Mouse (Mus musculus): ENCODE data around the gene 4930430A15Rik. TPM values are rescaled to one million over a fixed set of nuclear protein-coding genes. Genes with fewer than 3 reads are reported as not detected.

Gene 4930430A15Rik
- not detected in 2 replicates for polyA plus RNA-seq (2012; ENCODE audit: insufficient read depth, insufficient read length, missing spikeins)

DNA sequence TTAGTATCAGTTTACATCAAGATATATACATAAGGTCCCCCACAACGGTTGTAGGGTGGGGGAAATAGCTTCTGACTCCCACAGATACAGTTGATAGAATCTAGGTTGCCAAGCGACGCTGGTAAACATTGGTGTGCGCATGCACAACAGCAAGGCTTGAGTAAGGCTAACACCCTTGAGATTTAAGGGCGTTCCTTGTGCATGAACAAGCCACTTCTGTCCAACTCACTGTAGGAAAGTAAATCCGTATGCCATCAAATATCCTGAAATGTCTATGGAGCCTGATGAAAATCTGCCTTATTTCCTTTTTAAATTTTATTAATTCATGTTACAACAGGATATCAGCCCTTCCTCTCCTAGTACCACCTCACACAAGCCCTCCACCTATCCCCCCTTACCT is at the start of gene 4930430A15Rik:
TSS of gene 4930430A15Rik (minus strand) at position 101 of the 400 bp plus-strand sequence.
- TF ChIP-seq CTCF (IDR thresholded peaks at IDR 0.05; ENCODE audit: low read depth, low read length) (no peak), POLR2A (IDR thresholded peaks at IDR 0.05; ENCODE audit: borderline replicate concordance, low read depth, low read length) (no peak)
- Histone ChIP-seq H3K4me1 (ENCODE audit: control insufficient read depth, insufficient read depth, low read length) (no peaks in the 10 kb centered on the region), H3K27ac (ENCODE audit: insufficient read depth, low read depth, low read length) (no peak within 1 kb of the TSS), H3K4me3 (ENCODE audit: insufficient read depth, low read length) (no peak within 1 kb of the TSS)

DNA sequence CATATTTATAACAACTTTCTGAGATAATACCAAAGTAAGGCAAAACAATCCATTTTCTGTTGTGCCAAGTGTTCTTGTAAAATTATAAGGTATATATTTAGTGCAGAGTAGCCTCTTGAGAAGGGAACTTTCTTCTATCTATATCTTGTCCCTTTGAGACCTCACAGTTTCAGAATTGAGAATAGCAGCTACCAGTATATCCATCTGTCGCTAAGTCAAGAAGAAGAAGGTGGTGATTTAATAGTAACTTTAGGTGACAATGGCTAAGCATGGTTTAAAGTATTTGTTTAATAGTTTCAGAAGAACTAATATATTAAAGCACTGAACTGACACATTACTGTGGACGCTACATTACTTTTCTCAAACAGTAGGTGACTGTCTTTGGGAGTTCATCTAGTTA is 44.6 kb upstream of the 4930430A15Rik start, which contains the start of gene Olfr1277:
TSS of gene Olfr1277 (minus strand) at position 101 of the 400 bp plus-strand sequence.
- Histone ChIP-seq H3K4me1 (ENCODE audit: control insufficient read depth, insufficient read depth, low read length) (no peaks in the 10 kb centered on the region), H3K4me3 (ENCODE audit: insufficient read depth, low read length) (no peak within 1 kb of the TSS), H3K27ac (ENCODE audit: insufficient read depth, low read depth, low read length) (no peak within 1 kb of the TSS)
- TF ChIP-seq CTCF (IDR thresholded peaks at IDR 0.05; ENCODE audit: low read depth, low read length): no peak
- TF ChIP-seq POLR2A (IDR thresholded peaks at IDR 0.05; ENCODE audit: borderline replicate concordance, low read depth, low read length): no peak

DNA sequence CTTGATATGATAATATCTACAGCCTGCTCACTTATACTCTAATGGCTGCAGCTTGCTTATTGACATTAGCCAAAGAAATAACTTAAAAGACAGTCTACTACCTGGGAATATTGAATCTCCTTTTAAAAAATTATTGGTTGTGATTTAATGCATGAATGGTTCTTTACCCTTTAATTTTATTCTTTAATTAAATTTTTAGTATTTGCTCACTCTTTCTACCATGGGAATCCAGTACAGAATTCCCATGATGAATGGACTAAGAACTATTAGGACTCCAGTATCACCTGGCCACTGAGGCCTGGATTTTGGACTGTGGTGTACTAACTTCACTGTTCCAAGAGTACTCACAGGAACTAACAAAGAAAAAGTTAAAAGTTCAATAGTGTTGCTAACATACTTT is 24.8 kb upstream of the 4930430A15Rik start, which contains the start of gene Olfr1276:
TSS of gene Olfr1276 (plus strand) at position 301 of the 400 bp plus-strand sequence.
- no peak within 1 kb of the TSS for H3K27ac ChIP-seq (ENCODE audit: insufficient read depth, low read depth, low read length)
- no peaks in the 10 kb centered on the region for H3K4me1 ChIP-seq (ENCODE audit: control insufficient read depth, insufficient read depth, low read length)
- H3K4me3 ChIP-seq (ENCODE audit: insufficient read depth, low read length): no peak within 1 kb of the TSS
- TF ChIP-seq CTCF (IDR thresholded peaks at IDR 0.05; ENCODE audit: low read depth, low read length) (no peak), POLR2A (IDR thresholded peaks at IDR 0.05; ENCODE audit: borderline replicate concordance, low read depth, low read length) (no peak)

DNA sequence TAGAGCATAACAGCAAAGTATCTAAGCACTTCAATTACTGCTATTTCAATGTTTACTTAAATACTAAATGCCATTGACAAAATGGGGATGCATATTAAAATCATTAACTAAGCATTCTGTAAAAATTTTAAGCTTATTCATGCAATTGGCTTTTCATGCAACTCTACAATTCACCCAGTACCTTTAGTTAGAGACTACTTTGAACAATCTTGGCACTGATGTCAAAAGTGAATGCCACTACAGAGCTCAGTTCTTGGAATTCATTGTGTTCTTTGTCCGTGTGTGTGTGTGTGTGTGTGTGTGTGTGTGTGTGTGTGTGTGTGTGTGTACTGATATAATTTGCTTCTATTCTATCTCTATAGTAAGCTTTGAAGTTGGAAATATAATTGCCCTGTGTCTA is 5.8 kb upstream of the 4930430A15Rik start, which contains the start of gene Olfr1275:
TSS of gene Olfr1275 (minus strand) at position 101 of the 400 bp plus-strand sequence.
- TF ChIP-seq POLR2A (IDR thresholded peaks at IDR 0.05; ENCODE audit: borderline replicate concordance, low read depth, low read length) (no peak), CTCF (IDR thresholded peaks at IDR 0.05; ENCODE audit: low read depth, low read length) (no peak)
- Histone ChIP-seq H3K4me3 (ENCODE audit: insufficient read depth, low read length) (no peak within 1 kb of the TSS), H3K27ac (ENCODE audit: insufficient read depth, low read depth, low read length) (no peak within 1 kb of the TSS), H3K4me1 (ENCODE audit: control insufficient read depth, insufficient read depth, low read length) (no peaks in the 10 kb centered on the region)

DNA sequence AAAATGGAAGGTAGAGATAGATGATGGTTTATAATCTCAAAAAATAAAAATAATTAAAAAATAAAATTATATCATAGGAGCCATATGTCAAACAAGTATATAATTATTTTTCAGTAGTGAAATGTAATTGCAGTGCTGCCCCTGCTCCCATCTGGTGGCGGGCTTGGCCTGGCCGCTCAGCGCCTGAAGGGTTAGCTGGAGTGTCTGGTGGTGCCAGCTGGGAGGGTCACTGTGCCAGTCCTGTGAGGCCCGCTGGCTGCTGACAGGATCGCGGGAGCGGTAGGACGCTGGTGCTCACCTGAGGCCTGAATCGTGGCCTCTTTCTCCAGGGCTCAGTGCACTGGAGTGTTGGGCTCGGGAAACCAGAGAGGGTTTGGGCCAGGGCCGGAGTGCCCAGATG is 47.3 kb downstream of the 4930430A15Rik start:
- H3K4me1 ChIP-seq (ENCODE audit: control insufficient read depth, insufficient read depth, low read length): no peaks in the 10 kb centered on the region
- H3K4me3 ChIP-seq (ENCODE audit: insufficient read depth, low read length): no peak overlapping the region
- no peak for TF ChIP-seq POLR2A (IDR thresholded peaks at IDR 0.05; ENCODE audit: borderline replicate concordance, low read depth, low read length)
- TF ChIP-seq CTCF (IDR thresholded peaks at IDR 0.05; ENCODE audit: low read depth, low read length): no peak
- H3K27ac ChIP-seq (ENCODE audit: insufficient read depth, low read depth, low read length): no peak overlapping the region

DNA sequence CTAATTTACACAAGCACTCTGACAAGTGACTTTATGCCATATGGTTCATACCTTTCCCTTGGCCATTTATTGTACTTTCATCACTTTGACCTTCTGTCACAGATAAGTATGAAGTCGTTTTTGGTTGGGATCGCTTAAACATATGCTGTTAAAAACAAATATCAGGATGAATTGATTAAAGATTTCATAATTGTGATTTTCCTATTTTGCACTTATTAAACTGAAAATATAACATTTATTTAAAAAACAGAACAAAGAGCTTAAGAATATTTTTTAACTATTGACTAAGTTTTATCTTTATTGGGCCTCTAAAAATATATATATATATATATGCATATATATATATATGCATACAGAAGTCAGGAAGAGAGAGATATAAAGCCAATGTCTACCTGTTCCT is 76.6 kb downstream of the 4930430A15Rik start, which contains the start of gene Gm15130:
TSS of gene Gm15130 (minus strand) at position 101 of the 400 bp plus-strand sequence.
- TF ChIP-seq POLR2A (IDR thresholded peaks at IDR 0.05; ENCODE audit: borderline replicate concordance, low read depth, low read length): no peak
- TF ChIP-seq CTCF (IDR thresholded peaks at IDR 0.05; ENCODE audit: low read depth, low read length): no peak
- Histone ChIP-seq H3K27ac (ENCODE audit: insufficient read depth, low read depth, low read length) (no peak within 1 kb of the TSS), H3K4me1 (ENCODE audit: control insufficient read depth, insufficient read depth, low read length) (no peaks in the 10 kb centered on the region), H3K4me3 (ENCODE audit: insufficient read depth, low read length) (no peak within 1 kb of the TSS)

DNA sequence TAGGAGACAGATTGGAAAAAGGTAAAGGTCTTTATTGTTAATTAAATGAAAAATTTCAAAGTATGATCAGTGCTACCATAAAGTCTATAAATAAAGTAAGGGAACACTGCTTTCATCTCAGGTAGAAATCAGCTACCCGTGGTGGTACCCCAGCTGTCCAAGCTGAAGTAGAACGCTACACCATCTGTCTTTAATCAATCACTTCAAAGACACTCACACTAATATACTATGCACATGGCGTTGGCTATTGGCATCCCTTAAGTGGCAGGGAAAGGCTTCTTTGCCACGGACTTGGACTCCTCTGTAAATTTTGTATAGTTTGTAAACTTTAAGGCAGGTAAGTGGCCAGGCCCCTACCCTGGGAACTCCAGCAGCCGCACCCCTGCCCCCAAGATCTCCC is 93.7 kb downstream of the 4930430A15Rik start:
- TF ChIP-seq POLR2A (IDR thresholded peaks at IDR 0.05; ENCODE audit: borderline replicate concordance, low read depth, low read length) (no peak), CTCF (IDR thresholded peaks at IDR 0.05; ENCODE audit: low read depth, low read length) (no peak)
- no peaks in the 10 kb centered on the region for H3K4me1 ChIP-seq (ENCODE audit: control insufficient read depth, insufficient read depth, low read length)
- H3K27ac ChIP-seq (ENCODE audit: insufficient read depth, low read depth, low read length): no peak overlapping the region
- H3K4me3 ChIP-seq (ENCODE audit: insufficient read depth, low read length): no peak overlapping the region

Other genes with a start within 250 kb of the 4930430A15Rik start
- gene Gm13941, start 123.6 kb downstream of the 4930430A15Rik start, polyA plus RNA-seq (2012; ENCODE audit: insufficient read depth, insufficient read length, missing spikeins): not detected in 2 replicates
- not detected in 2 replicates for gene Gm15130, start 76.7 kb downstream of the 4930430A15Rik start, polyA plus RNA-seq (2012; ENCODE audit: insufficient read depth, insufficient read length, missing spikeins)
- not detected in 2 replicates for gene Olfr1275, start 5.7 kb upstream of the 4930430A15Rik start, polyA plus RNA-seq (2012; ENCODE audit: insufficient read depth, insufficient read length, missing spikeins)
- gene Olfr1276, start 24.9 kb upstream of the 4930430A15Rik start, polyA plus RNA-seq (2012; ENCODE audit: insufficient read depth, insufficient read length, missing spikeins): not detected in 2 replicates
- 0.13 TPM in 1 of 2 replicates, not detected in the other for gene Olfr1277, start 44.5 kb upstream of the 4930430A15Rik start, polyA plus RNA-seq (2012; ENCODE audit: insufficient read depth, insufficient read length, missing spikeins)
- gene Olfr1278, start 60.5 kb upstream of the 4930430A15Rik start, polyA plus RNA-seq (2012; ENCODE audit: insufficient read depth, insufficient read length, missing spikeins): not detected in 2 replicates
- not detected in 2 replicates for gene Olfr1279, start 71.0 kb upstream of the 4930430A15Rik start, polyA plus RNA-seq (2012; ENCODE audit: insufficient read depth, insufficient read length, missing spikeins)
- not detected in 2 replicates for gene Olfr1280, start 84.4 kb upstream of the 4930430A15Rik start, polyA plus RNA-seq (2012; ENCODE audit: insufficient read depth, insufficient read length, missing spikeins)
- 0.16 TPM in 1 of 2 replicates, not detected in the other for gene Olfr1281, start 96.9 kb upstream of the 4930430A15Rik start, polyA plus RNA-seq (2012; ENCODE audit: insufficient read depth, insufficient read length, missing spikeins)
- not detected in 2 replicates for gene Olfr1282, start 106.5 kb upstream of the 4930430A15Rik start, polyA plus RNA-seq (2012; ENCODE audit: insufficient read depth, insufficient read length, missing spikeins)
- gene Olfr1283, start 137.2 kb upstream of the 4930430A15Rik start, polyA plus RNA-seq (2012; ENCODE audit: insufficient read depth, insufficient read length, missing spikeins): not detected in 2 replicates
- not detected in 2 replicates for gene Olfr1284, start 145.9 kb upstream of the 4930430A15Rik start, polyA plus RNA-seq (2012; ENCODE audit: insufficient read depth, insufficient read length, missing spikeins)
- gene Olfr1286, start 193.5 kb upstream of the 4930430A15Rik start, polyA plus RNA-seq (2012; ENCODE audit: insufficient read depth, insufficient read length, missing spikeins): not detected in 2 replicates
- gene Olfr1287, start 219.5 kb upstream of the 4930430A15Rik start, polyA plus RNA-seq (2012; ENCODE audit: insufficient read depth, insufficient read length, missing spikeins): not detected in 2 replicates
- not detected in 2 replicates for gene Olfr1288, start 244.5 kb upstream of the 4930430A15Rik start, polyA plus RNA-seq (2012; ENCODE audit: insufficient read depth, insufficient read length, missing spikeins)